Mouse (Mus musculus): ENCODE measurements around the gene Laptm4a. TPM values are rescaled to one million over a fixed set of nuclear protein-coding genes. Genes with fewer than 3 reads are reported as not detected.
A peak's percentile ranks its signal among the peaks of the same experiment; 100 is the strongest.

Laptm4a gene
- polyA plus RNA-seq, 1 experiment from 2014 or later: 185 TPM

DNA sequence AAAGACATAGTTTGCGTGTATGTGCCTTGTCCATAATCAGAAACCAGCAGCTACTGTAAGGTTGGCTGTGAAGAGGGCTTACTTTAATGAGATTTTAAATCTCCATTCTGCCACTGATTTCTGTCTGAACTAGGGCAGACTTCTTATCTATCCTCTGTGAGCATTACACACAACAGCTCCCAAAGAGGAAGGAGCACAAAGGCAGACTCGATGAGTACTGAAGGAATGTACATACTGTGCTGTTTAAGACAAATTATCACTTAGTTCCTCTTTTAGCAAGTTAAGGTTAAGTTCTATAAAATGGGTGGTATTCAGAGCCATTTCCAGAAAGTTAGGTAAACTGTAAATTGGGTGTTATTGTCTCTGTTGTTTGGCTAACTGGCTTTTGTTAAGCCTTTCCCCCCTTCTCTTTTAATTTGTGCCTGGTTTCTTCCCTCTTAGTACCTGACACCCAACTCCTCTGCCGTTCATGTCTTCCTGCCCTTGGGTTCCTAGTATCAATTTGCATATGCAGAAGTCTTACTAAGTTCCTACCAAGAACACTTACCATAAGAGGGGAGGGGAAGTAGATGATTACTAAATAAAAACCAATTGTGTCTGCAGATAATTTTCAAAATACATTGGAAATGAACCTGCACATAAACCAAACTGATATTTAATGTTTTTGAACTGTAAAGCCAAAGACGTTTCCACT is 20.4 kb downstream of the Laptm4a start:
- 74% methylated on average over 4 of the region's 4 CpGs for WGBS
- Histone ChIP-seq H3K27ac (no peak overlapping the region), H3K27me3 (ENCODE audit: low read depth, poor library complexity, severe bottlenecking) (no peaks in the 10 kb centered on the region), H3K36me3 (peaks cover 30% of the 10 kb centered on the region), H3K4me1 (peaks cover 6% of the 10 kb centered on the region; the same call in 1 of the 2 replicates), H3K9me3 (replicated peaks) (no peaks in the 10 kb centered on the region), H3K4me3 (no peak overlapping the region)
- no peak for DNase-seq (ENCODE audit: low spot score)

DNA sequence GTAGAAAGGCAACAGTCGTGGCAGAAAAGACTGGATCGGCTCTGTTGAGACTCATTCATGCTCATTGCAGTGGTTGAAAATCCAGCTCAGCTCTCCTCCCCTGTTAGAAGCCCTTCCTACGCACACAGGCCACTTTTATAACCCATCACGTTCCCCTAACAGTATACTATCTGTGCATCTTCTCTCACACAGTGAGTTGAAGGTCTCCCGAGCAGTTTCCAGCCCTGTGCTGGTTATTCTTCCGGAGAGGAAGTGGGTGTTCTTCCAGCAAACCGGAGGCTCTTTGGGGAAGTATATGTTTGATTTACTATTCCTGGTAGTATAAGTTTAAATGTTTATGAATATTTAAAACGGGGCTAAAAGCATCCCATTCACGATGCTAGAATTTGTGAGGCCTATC is 25.7 kb downstream of the Laptm4a start:
- 64% methylated on average over 9 of the region's 9 CpGs for WGBS
- no peak for DNase-seq (ENCODE audit: low spot score)
- Histone ChIP-seq H3K27me3 (ENCODE audit: low read depth, poor library complexity, severe bottlenecking) (peaks cover 15% of the 10 kb centered on the region), H3K9me3 (replicated peaks) (no peaks in the 10 kb centered on the region), H3K4me1 (peaks cover 23% of the 10 kb centered on the region), H3K36me3 (no peaks in the 10 kb centered on the region), H3K4me3 (peak overlapping the region; percentile 74), H3K27ac (peak overlapping the region; percentile 86)

DNA sequence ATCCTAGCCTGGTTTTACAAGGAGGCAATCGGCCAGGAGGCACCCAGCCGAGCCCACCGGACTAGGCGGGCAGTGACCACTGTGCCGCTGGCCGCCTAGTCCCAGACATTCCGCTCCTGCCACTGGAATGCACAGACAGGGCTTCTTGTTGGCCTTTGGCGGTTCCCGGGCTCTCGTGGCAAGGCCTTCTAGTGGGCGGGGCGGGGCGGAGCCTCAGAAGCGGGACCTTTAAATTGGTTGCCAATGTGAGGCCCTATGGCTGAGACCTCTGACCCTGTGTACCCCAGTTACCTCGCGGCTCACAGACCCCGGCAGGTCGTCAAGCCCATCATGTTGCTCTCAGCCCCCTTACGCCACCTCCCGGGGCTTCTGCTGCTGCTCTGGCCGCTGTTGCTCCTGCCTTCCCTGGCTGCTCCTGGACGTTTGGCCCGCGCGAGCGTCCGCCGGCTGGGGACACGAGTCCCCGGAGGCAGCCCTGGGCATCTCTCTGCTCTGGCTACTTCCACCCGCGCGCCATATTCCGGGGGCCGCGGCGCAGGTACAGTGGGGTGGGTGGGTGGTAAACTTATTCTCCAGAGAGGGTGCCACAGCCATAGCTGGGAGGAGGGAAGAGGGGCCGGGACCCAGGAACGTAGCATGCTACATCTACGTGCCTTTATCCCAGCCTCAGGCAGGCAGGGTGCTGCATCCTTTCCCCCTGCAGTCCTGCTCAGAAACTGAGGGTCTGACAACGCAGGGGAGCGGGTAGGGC is 26.4 kb downstream of the Laptm4a start, which contains the start of gene Matn3:
Gene Matn3, plus strand, starts transcription at position 216 of the 751 bp plus-strand sequence.
- Histone ChIP-seq H3K36me3 (no peaks in the 10 kb centered on the region), H3K27me3 (ENCODE audit: low read depth, poor library complexity, severe bottlenecking) (peaks cover 15% of the 10 kb centered on the region), H3K4me3 (peak within 1 kb of the TSS; percentile 74), H3K27ac (peak within 1 kb of the TSS; percentile 86), H3K9me3 (replicated peaks) (no peaks in the 10 kb centered on the region), H3K4me1 (peaks cover 24% of the 10 kb centered on the region)
- peak; percentile 88 for DNase-seq (ENCODE audit: low spot score)
- under 1% methylated on average over 42 of the region's 42 CpGs for WGBS

DNA sequence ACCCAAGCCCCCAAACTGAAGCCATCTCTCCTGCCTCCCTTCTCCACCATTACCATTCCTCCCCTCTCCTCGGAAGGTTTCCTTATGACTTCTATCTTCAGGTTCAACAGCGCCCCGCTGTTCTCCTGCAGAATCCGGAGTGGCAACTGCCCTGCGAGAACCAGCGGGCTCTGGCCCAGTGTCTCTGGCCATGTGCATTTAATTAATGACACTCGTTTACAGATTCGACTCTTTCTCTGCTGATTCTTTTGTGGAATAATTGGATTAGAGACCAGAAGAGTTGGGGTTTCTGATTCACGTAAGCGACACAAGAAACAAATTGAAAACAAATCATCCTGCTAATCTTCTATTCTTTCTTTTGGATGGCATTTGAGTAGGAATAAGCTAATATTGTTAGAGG is 31.7 kb downstream of the Laptm4a start:
- peak; percentile 41 for DNase-seq (ENCODE audit: low spot score)
- H3K27ac ChIP-seq: no peak overlapping the region
- H3K4me1 ChIP-seq: peaks cover 20% of the 10 kb centered on the region
- peaks cover 12% of the 10 kb centered on the region for H3K27me3 ChIP-seq (ENCODE audit: low read depth, poor library complexity, severe bottlenecking)
- no peak overlapping the region for H3K4me3 ChIP-seq
- H3K36me3 ChIP-seq: no peaks in the 10 kb centered on the region
- WGBS: 54% methylated on average over 10 of the region's 10 CpGs
- H3K9me3 ChIP-seq (replicated peaks): no peaks in the 10 kb centered on the region

DNA sequence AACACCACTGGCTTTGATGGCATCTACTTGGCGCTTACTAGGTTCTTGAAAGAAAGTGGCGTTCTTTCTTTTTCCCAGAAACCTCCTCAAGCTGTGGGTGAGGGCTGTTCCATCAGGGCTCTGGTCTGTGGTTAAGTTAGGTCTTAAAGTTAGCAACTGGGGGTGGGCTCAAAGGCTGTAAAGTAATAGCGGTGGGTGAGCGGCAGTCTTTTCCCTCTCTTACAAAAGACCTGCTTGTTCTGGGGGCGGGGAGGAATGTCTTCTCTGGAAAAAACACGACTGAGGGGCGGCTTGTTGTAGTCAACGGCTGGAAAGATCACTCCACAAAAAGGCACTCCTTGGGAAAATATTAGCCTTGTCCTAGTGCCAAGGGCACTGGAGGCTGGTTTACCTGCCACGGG is 32.7 kb downstream of the Laptm4a start:
- peak overlapping the region; percentile 50; the same call in 1 of the 2 replicates for H3K27ac ChIP-seq
- peak; percentile 27 for DNase-seq (ENCODE audit: low spot score)
- 63% methylated on average over 9 of the region's 9 CpGs for WGBS
- no peaks in the 10 kb centered on the region for H3K9me3 ChIP-seq (replicated peaks)
- no peak overlapping the region for H3K4me3 ChIP-seq
- H3K4me1 ChIP-seq: peaks cover 16% of the 10 kb centered on the region
- peaks cover 2% of the 10 kb centered on the region for H3K27me3 ChIP-seq (ENCODE audit: low read depth, poor library complexity, severe bottlenecking)
- no peaks in the 10 kb centered on the region for H3K36me3 ChIP-seq

DNA sequence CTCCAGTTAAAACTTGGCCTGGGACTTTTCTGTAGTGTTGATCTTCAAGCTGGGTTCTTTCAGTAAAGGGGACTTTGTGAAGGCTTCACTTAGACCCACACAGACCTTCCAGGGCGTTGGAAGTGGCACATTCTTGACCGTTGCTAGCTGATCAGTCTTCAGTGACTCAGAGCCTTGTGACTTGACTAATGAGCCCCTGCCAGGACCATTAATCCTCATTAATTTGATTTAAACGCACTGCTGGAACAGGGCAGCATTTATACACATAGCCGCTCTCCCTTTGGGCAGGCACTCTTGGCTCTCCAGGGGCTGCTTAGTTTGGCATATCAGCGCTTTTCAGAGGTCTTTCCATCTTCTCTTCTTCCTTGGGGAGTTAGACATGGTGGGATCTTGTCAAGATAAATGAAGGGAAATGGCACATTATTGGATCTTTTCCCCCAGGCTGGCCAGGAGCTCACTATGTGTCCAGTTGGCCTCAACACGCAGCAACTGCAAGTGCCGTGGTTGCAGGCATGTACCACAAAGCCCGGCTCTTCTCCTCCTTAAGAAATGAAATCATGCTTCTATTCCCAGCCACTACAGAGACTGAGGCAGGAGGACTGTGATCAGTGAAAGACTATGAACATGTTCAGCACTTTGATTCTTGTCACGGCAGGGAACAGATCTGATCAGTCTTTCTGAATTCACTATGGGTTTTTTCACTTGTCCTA is 40.3 kb downstream of the Laptm4a start:
- WGBS: 58% methylated on average over 9 of the region's 9 CpGs
- DNase-seq (ENCODE audit: low spot score): no peak
- Histone ChIP-seq H3K4me1 (peaks cover 25% of the 10 kb centered on the region), H3K27ac (no peak overlapping the region), H3K27me3 (ENCODE audit: low read depth, poor library complexity, severe bottlenecking) (no peaks in the 10 kb centered on the region), H3K4me3 (no peak overlapping the region), H3K9me3 (replicated peaks) (no peaks in the 10 kb centered on the region), H3K36me3 (no peaks in the 10 kb centered on the region)

DNA sequence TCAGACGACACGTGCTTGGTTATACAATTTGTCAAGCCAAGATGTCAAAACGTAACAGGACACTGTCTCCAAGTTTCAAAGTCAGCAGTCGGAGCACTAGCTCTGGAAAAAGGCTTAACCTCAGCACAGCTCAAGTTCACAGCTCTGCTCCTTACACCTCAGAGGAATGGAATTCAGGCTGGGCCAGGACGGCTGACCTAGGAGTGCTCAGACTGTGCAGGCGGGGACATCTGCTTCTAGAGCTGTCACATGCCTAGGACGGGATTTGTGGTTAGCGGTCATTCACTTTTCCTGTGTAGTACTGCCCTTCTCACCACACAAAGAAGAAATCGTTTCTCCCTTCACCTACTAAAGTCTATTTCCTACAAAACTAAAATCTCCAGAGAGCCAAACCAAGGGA is 48.4 kb downstream of the Laptm4a start:
- peak; percentile 60 for DNase-seq (ENCODE audit: low spot score)
- Histone ChIP-seq H3K9me3 (replicated peaks) (no peaks in the 10 kb centered on the region), H3K36me3 (no peaks in the 10 kb centered on the region), H3K27me3 (ENCODE audit: low read depth, poor library complexity, severe bottlenecking) (no peaks in the 10 kb centered on the region), H3K4me3 (no peak overlapping the region), H3K4me1 (peaks cover 27% of the 10 kb centered on the region), H3K27ac (0 out of 2 replicates have a peak overlapping the region, but pooled peaks have one; percentile 47)
- WGBS: 26% methylated on average over 9 of the region's 9 CpGs

DNA sequence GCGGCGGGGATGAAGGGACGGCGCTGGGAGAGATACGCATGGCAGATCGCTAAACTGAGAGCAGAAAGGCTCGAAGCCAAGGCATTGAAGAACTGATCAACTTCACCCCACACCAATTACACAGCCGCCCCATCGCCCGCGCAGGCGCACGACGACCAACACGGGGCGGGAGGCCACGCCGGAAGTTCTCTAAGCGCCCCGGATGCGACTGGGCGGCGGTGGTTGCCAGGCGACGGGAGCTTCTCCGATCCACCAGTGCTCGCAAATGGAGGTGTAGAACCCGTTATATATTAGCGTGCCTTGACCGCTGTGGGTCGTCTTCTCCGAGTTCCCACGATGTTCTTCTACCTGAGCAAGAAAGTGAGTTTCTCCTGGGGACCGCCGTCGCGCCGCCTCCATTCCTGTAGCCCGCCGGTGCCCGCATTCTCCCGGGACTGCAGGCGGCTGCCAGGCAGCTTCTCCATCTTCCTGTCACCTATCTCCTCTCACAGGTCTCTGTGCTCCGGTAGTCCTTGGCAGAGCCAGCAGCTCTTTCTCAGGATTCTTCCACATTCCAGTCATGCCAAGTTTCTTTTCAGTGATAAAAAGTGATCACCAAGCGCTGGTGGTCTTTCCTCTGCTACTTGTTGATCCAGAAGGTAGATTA is 52.5 kb downstream of the Laptm4a start, which contains the start of gene Wdr35:
Gene Wdr35, plus strand, starts transcription at position 73 of the 646 bp plus-strand sequence.
- peak within 1 kb of the TSS; percentile 77 for H3K4me3 ChIP-seq
- WGBS: under 1% methylated on average over 45 of the region's 45 CpGs
- DNase-seq (ENCODE audit: low spot score): peak; percentile 89
- H3K36me3 ChIP-seq: peaks cover 10% of the 10 kb centered on the region
- H3K9me3 ChIP-seq (replicated peaks): no peaks in the 10 kb centered on the region
- peaks cover 28% of the 10 kb centered on the region for H3K4me1 ChIP-seq
- peak within 1 kb of the TSS; percentile 85 for H3K27ac ChIP-seq
- H3K27me3 ChIP-seq (ENCODE audit: low read depth, poor library complexity, severe bottlenecking): no peaks in the 10 kb centered on the region

DNA sequence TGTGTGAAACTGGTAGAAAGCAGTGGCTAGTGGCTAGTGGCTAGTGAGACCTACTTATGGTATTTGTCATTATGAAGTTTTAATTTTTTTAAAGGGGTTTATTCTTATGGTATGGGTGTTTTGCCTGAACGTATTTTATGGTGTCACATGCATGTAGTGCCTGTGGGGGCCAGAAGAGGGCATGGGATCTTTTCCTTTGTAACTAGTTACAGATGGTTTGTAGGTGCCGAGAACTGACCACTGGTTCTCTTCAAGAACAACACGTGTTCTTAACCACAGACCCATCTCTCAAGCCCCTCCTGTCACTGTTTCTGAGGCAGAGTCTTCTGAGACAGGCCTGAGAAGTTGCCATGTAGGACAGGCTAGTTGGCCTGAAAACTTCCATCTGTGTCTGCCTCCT is 53.6 kb downstream of the Laptm4a start:
- peak overlapping the region; percentile 77 for H3K4me3 ChIP-seq
- H3K36me3 ChIP-seq: peaks cover 10% of the 10 kb centered on the region
- H3K9me3 ChIP-seq (replicated peaks): no peaks in the 10 kb centered on the region
- WGBS: 94% methylated on average over 3 of the region's 3 CpGs
- DNase-seq (ENCODE audit: low spot score): no peak
- H3K27me3 ChIP-seq (ENCODE audit: low read depth, poor library complexity, severe bottlenecking): no peaks in the 10 kb centered on the region
- no peak overlapping the region for H3K27ac ChIP-seq
- peaks cover 23% of the 10 kb centered on the region for H3K4me1 ChIP-seq

Other genes starting within 250 kb of the Laptm4a start
- gene Pum2, start 247.5 kb upstream of the Laptm4a start, polyA plus RNA-seq (2016; fragmentation: Nextera tagmentation; extraction: Ambion mirVana): 58.4 and 65.6 TPM in 2 replicates
- gene Sdc1, start 150.3 kb upstream of the Laptm4a start, polyA plus RNA-seq (2016; fragmentation: Nextera tagmentation; extraction: Ambion mirVana): 245 and 261 TPM in 2 replicates
- gene Matn3, start 26.3 kb downstream of the Laptm4a start, polyA plus RNA-seq (2016; fragmentation: Nextera tagmentation; extraction: Ambion mirVana): 5.2 and 5.4 TPM in 2 replicates
- gene Wdr35, start 52.2 kb downstream of the Laptm4a start, polyA plus RNA-seq (2016; fragmentation: Nextera tagmentation; extraction: Ambion mirVana): 23.0 and 27.3 TPM in 2 replicates
- 14.8 and 15.0 TPM in 2 replicates for gene Ttc32, start 108.3 kb downstream of the Laptm4a start, polyA plus RNA-seq (2016; fragmentation: Nextera tagmentation; extraction: Ambion mirVana)

All from limb, embryonic 10.5 days (tissue).